In genomic region chr17:29355841-29356478, GRCm38 (mm10) we compare ENCODE assay signal across 8 mouse cellular contexts. TPM values are rescaled to one million over a fixed set of nuclear protein-coding genes. Genes with fewer than 3 reads are reported as not detected.
DNase-seq lines count a peak whose midpoint lies in the region; ATAC-seq lines count a peak whose summit lies in the region.
"Had no signal": no experiment of that assay in that cellular context is flagged by ENCODE, and none has a peak within 500 bp of the region (broad histone marks: within the 10 kb centered on the region; RNA-seq: fewer than 3 reads in every experiment).

No protein-coding gene starts in this region.

- H3K27me3 ChIP-seq in intestine, embryonic 14.5 days (replicated peaks; ENCODE audit: control insufficient read depth, insufficient read depth, low read length), result no peaks in the 10 kb centered on the region
- no peaks in the 10 kb centered on the region; the same call in 1 of the 2 replicates for H3K27me3 ChIP-seq in liver, embryonic 15.5 days
- H3K27me3 ChIP-seq in neural tube, embryonic 14.5 days (ENCODE audit: control insufficient read depth, insufficient read depth, low read length), result no peaks in the 10 kb centered on the region

- H3K4me1 ChIP-seq in intestine, embryonic 14.5 days (replicated peaks; ENCODE audit: control insufficient read depth, insufficient read depth, low read length), result peaks cover 23% of the 10 kb centered on the region
- H3K4me1 ChIP-seq in liver, embryonic 15.5 days (replicated peaks), result peaks cover 16% of the 10 kb centered on the region
- peaks cover 18% of the 10 kb centered on the region; the same call in 1 of the 2 replicates for H3K4me1 ChIP-seq in neural tube, embryonic 14.5 days (ENCODE audit: control insufficient read depth, insufficient read depth, low read length)

- peak overlapping the region; percentile 32 for H3K9ac ChIP-seq in intestine, embryonic 14.5 days (ENCODE audit: low read length)
- H3K9ac ChIP-seq in liver, embryonic 15.5 days, result no peak overlapping the region
- H3K9ac ChIP-seq in neural tube, embryonic 14.5 days (replicated peaks; ENCODE audit: low read depth, low read length), result peak overlapping the region; percentile 35

- H3K4me2 ChIP-seq in intestine, embryonic 14.5 days (ENCODE audit: low read length), result peak overlapping the region; percentile 47
- peak overlapping the region; percentile 58 for H3K4me2 ChIP-seq in liver, embryonic 15.5 days
- H3K4me2 ChIP-seq in neural tube, embryonic 14.5 days (ENCODE audit: low read depth, low read length), result peak overlapping the region; percentile 46

- peak; percentile 62 for ATAC-seq in intestine, embryonic 14.5 days (replicated peaks; ENCODE audit: low FRiP score, low TSS enrichment, low read depth)
- ATAC-seq in liver, embryonic 15.5 days (ENCODE audit: insufficient read depth), result 0 out of 2 replicates have a peak, but pooled peaks have one; percentile 16
- ATAC-seq in neural tube, embryonic 14.5 days (ENCODE audit: low read depth), result peak; percentile 52; the same call in 1 of the 2 replicates
- ATAC-seq in megakaryocyte-erythroid progenitor cell, adult 5-6 weeks (replicated peaks; ENCODE audit: low FRiP score, low TSS enrichment, poor library complexity, severe bottlenecking), result no peak

- DNase-seq in MN1 (ENCODE audit: low spot score), result peak; percentile 85
- DNase-seq in adrenal gland, postnatal 25 days, result peak; percentile 79
- peak; percentile 77 for DNase-seq in gastrocnemius, postnatal 25 days
- peak; percentile 72 for DNase-seq in intestine, embryonic 14.5 days (ENCODE audit: low spot score)

- no peaks in the 10 kb centered on the region for H3K36me3 ChIP-seq in intestine, embryonic 14.5 days (ENCODE audit: control insufficient read depth, insufficient read depth, low read length)
- H3K36me3 ChIP-seq in liver, embryonic 15.5 days (replicated peaks), result no peaks in the 10 kb centered on the region
- H3K36me3 ChIP-seq in neural tube, embryonic 14.5 days (ENCODE audit: control insufficient read depth, insufficient read depth, low read length), result no peaks in the 10 kb centered on the region

- no peaks in the 10 kb centered on the region for H3K9me3 ChIP-seq in intestine, embryonic 14.5 days (ENCODE audit: control insufficient read depth, low read length)
- H3K9me3 ChIP-seq in liver, embryonic 15.5 days (replicated peaks), result no peaks in the 10 kb centered on the region
- no peaks in the 10 kb centered on the region for H3K9me3 ChIP-seq in neural tube, embryonic 14.5 days (ENCODE audit: control insufficient read depth, low read length)

- peak overlapping the region; percentile 90 for H3K27ac ChIP-seq in intestine, embryonic 14.5 days (ENCODE audit: low read depth)
- H3K27ac ChIP-seq in liver, embryonic 15.5 days (replicated peaks), result peak overlapping the region; percentile 41; the same call in 1 of the 2 replicates
- H3K27ac ChIP-seq in neural tube, embryonic 14.5 days (ENCODE audit: low read depth, low read length), result peak overlapping the region; percentile 95
- H3K27ac ChIP-seq: macrophage had no signal

- peak overlapping the region; percentile 29 for H3K4me3 ChIP-seq in intestine, embryonic 14.5 days (ENCODE audit: low read depth, low read length)
- H3K4me3 ChIP-seq in liver, embryonic 15.5 days (replicated peaks), result no peak overlapping the region
- peak overlapping the region; percentile 22; the same call in 1 of the 2 replicates for H3K4me3 ChIP-seq in neural tube, embryonic 14.5 days (ENCODE audit: low read depth, low read length)

- 22% methylated on average over 17 of the region's 17 CpGs for WGBS in intestine, embryonic 14.5 days
- 55% methylated on average over 17 of the region's 17 CpGs for WGBS in liver, embryonic 15.5 days (ENCODE audit: insufficient replicate concordance)
- WGBS in neural tube, embryonic 14.5 days, result 7% methylated on average over 17 of the region's 17 CpGs

RNA-seq across cellular contexts. Expression of gene Fgd2, which starts 4.8 kb away (rescaled TPM):
- 1.6 and 3.0 TPM in 2 replicates for total RNA-seq in adrenal gland, postnatal 25 days (2021)
- total RNA-seq in gastrocnemius, postnatal 25 days (2021), result 1 to 10 TPM; 1.2 to 1.6 TPM
- polyA plus RNA-seq in intestine, embryonic 14.5 days (2014; fragmentation: Nextera tagmentation; extraction: Ambion mirVana), result 13.9 and 15.4 TPM in 2 replicates
- 6.5 and 8.4 TPM in 2 replicates for polyA plus RNA-seq in liver, embryonic 15.5 days (2015; fragmentation: Nextera tagmentation; extraction: Ambion mirVana)
- polyA plus RNA-seq in neural tube, embryonic 14.5 days (2014; fragmentation: Nextera tagmentation; extraction: Ambion mirVana), result 3.7 and 3.8 TPM in 2 replicates
- 3.1 and 3.4 TPM in 2 replicates for total RNA-seq in megakaryocyte-erythroid progenitor cell, adult 5-6 weeks (2014; fragmentation: Nextera tagmentation)
- 2.7 and 6.0 TPM in 2 replicates for total RNA-seq in megakaryocyte-erythroid progenitor cell, adult 5-6 weeks (2017)

RNA-seq across cellular contexts. Expression of gene Mtch1, which starts 8.2 kb away (rescaled TPM):
- total RNA-seq in adrenal gland, postnatal 25 days (2021), result 231 and 242 TPM in 2 replicates
- total RNA-seq in gastrocnemius, postnatal 25 days (2021), result 100 to 1,000 TPM; 104 to 106 TPM
- 292 and 324 TPM in 2 replicates for polyA plus RNA-seq in intestine, embryonic 14.5 days (2014; fragmentation: Nextera tagmentation; extraction: Ambion mirVana)
- 59.4 and 74.4 TPM in 2 replicates for polyA plus RNA-seq in liver, embryonic 15.5 days (2015; fragmentation: Nextera tagmentation; extraction: Ambion mirVana)
- 517 and 551 TPM in 2 replicates for polyA plus RNA-seq in neural tube, embryonic 14.5 days (2014; fragmentation: Nextera tagmentation; extraction: Ambion mirVana)
- 86.6 and 105 TPM in 2 replicates for total RNA-seq in megakaryocyte-erythroid progenitor cell, adult 5-6 weeks (2014; fragmentation: Nextera tagmentation)
- 31.9 and 32.4 TPM in 2 replicates for total RNA-seq in megakaryocyte-erythroid progenitor cell, adult 5-6 weeks (2017)

RNA-seq across cellular contexts. Expression of gene Pi16, which starts 38.5 kb away (rescaled TPM):
- total RNA-seq in adrenal gland, postnatal 25 days (2021), result 9.5 and 13.2 TPM in 2 replicates
- total RNA-seq in gastrocnemius, postnatal 25 days (2021), result 10 to 100 TPM; 27.9 to 47.2 TPM
- 0.18 and 0.32 TPM in 2 replicates for polyA plus RNA-seq in intestine, embryonic 14.5 days (2014; fragmentation: Nextera tagmentation; extraction: Ambion mirVana)
- polyA plus RNA-seq in liver, embryonic 15.5 days (2015; fragmentation: Nextera tagmentation; extraction: Ambion mirVana), result 1.9 and 2.4 TPM in 2 replicates
- 0.75 and 0.92 TPM in 2 replicates for polyA plus RNA-seq in neural tube, embryonic 14.5 days (2014; fragmentation: Nextera tagmentation; extraction: Ambion mirVana)
- 0.32 TPM in 1 of 2 replicates, not detected in the other for total RNA-seq in megakaryocyte-erythroid progenitor cell, adult 5-6 weeks (2014; fragmentation: Nextera tagmentation)
- total RNA-seq in megakaryocyte-erythroid progenitor cell, adult 5-6 weeks (2017), result not detected in 2 replicates

Comparison
In these comparisons a context has a peak if more than half of its experiments do, and no peak if none do; other contexts are left out.
1. H3K27ac ChIP-seq: peak in every context shown above with its lines; median percentile 95 in neural tube, embryonic 14.5 days; 90 in intestine, embryonic 14.5 days; 41 in liver, embryonic 15.5 days.